Mouse (Mus musculus) neural tube, embryonic 14.5 days (tissue): ENCODE results near the gene Mtfp1. TPM values are rescaled to one million over a fixed set of nuclear protein-coding genes. Genes with fewer than 3 reads are reported as not detected.
"Not testable (repeated sequence)": the region's sequence is repeated elsewhere in the genome, so short reads cannot be mapped to it uniquely, and the experiment has no call there.

ENCODE experiments used
- ATAC-seq: fragments of 200-750 bp; cut with Nextera tagmentation; 2 replicates; pipeline ENCODE4 v1.8.0; 2017; ENCODE audit warnings: low read depth, mild to moderate bottlenecking, moderate TSS enrichment, moderate library complexity
- H3K27ac ChIP-seq: fragments of 300-500 bp; sonication (generic); 2 replicates; pipeline ENCODE4 v1.5.1; 2014; ENCODE audit warnings: low read depth, mild to moderate bottlenecking, control low read depth, low read length, moderate library complexity, mixed read lengths
- H3K27me3 ChIP-seq: fragments of 300-500 bp; sonication (generic); 2 replicates; pipeline ENCODE4 v1.6.1; 2014; ENCODE audit warnings: low read length; ENCODE audit not compliant: control insufficient read depth, insufficient read depth
- H3K36me3 ChIP-seq: fragments of 300-500 bp; sonication (generic); 2 replicates; pipeline ENCODE4 v1.6.1; 2014; ENCODE audit warnings: low read length, mixed read lengths; ENCODE audit not compliant: control insufficient read depth, insufficient read depth
- H3K4me1 ChIP-seq: fragments of 300-500 bp; sonication (generic); 2 replicates; pipeline ENCODE4 v1.6.1; 2014; ENCODE audit warnings: low read length; ENCODE audit not compliant: control insufficient read depth, insufficient read depth
- H3K4me2 ChIP-seq: fragments of 300-500 bp; sonication (generic); 2 replicates; pipeline ENCODE4 v1.6.1; 2014; ENCODE audit warnings: mild to moderate bottlenecking, low read depth, low read length, control low read depth
- H3K4me3 ChIP-seq: fragments of 300-500 bp; sonication (generic); 2 replicates; pipeline ENCODE4 v1.5.1; 2014; ENCODE audit warnings: low read depth, low read length, control low read depth, mixed read lengths
- H3K9ac ChIP-seq: fragments of 300-500 bp; sonication (generic); replicated peaks from 2 replicates; pipeline ENCODE4 v1.6.1; 2014; ENCODE audit warnings: low read depth, mild to moderate bottlenecking, control low read depth, low read length, mixed read lengths
- H3K9me3 ChIP-seq: fragments of 300-500 bp; sonication (generic); 2 replicates; pipeline ENCODE4 v1.6.1; 2016; ENCODE audit warnings: low read length; ENCODE audit not compliant: control insufficient read depth
- WGBS: fragments of 180-500 bp; shearing (Covaris S2); extraction: QIAGEN DNeasy Blood & Tissue Kit; methylation state at CpG from one replicate; pipeline ENCODE4 v1.1.7; 2014; 5-methylcytosine and 5-hydroxymethylcytosine counted together
- polyA plus RNA-seq: library from polyadenylated mRNA; unstranded; fragments of >200 nt; fragmentation: Nextera tagmentation; extraction: Ambion mirVana; gene quantifications from 2 replicates; pipeline ENCODE4 v1.2.1, GENCODE M21; 2014

Mtfp1 gene
- polyA plus RNA-seq, 1 experiment from 2014 or later, result 12.3 TPM

GRCm38 (mm10) chr11:4107901-4108300, 12.7 kb upstream of the Mtfp1 start:
- not testable (repeated sequence) for H3K4me1 ChIP-seq, H3K4me3 ChIP-seq, H3K4me2 ChIP-seq, H3K27ac ChIP-seq, H3K36me3 ChIP-seq, H3K27me3 ChIP-seq, H3K9me3 ChIP-seq, H3K9ac ChIP-seq, ATAC-seq
- WGBS, result 96% methylated on average over 6 of the region's 6 CpGs

- ATAC-seq, result no peak
- H3K36me3 ChIP-seq, result peaks cover 3% of the 10 kb centered on the region; the same call in 1 of the 2 replicates
- WGBS, result 25% methylated on average over 6 of the region's 6 CpGs
Measured at GRCm38 (mm10) chr11:4105444-4105843, 10.2 kb upstream of the Mtfp1 start.

GRCm38 (mm10) chr11:4104989-4105388, 9.7 kb upstream of the Mtfp1 start:
- Histone ChIP-seq H3K9ac (no peak overlapping the region), H3K27ac (no peak overlapping the region), H3K4me1 (no peaks in the 10 kb centered on the region), H3K27me3 (no peaks in the 10 kb centered on the region), H3K4me2 (no peak overlapping the region), H3K9me3 (no peaks in the 10 kb centered on the region), H3K36me3 (peaks cover 3% of the 10 kb centered on the region; the same call in 1 of the 2 replicates), H3K4me3 (no peak overlapping the region)
- WGBS, result 80% methylated on average over 5 of the region's 5 CpGs
- no peak for ATAC-seq

More at GRCm38 (mm10) chr11:4105444-4105843, 10.2 kb upstream of the Mtfp1 start:
- H3K4me3 ChIP-seq, result no peak overlapping the region
- H3K27ac ChIP-seq, result no peak overlapping the region
- no peaks in the 10 kb centered on the region for H3K27me3 ChIP-seq
- H3K4me1 ChIP-seq, result no peaks in the 10 kb centered on the region
- H3K9me3 ChIP-seq, result no peaks in the 10 kb centered on the region
- no peak overlapping the region for H3K9ac ChIP-seq
- H3K4me2 ChIP-seq, result no peak overlapping the region

GRCm38 (mm10) chr11:4103522-4103921, 8.3 kb upstream of the Mtfp1 start:
- ATAC-seq, result no peak
- Histone ChIP-seq H3K4me1 (no peaks in the 10 kb centered on the region), H3K27me3 (no peaks in the 10 kb centered on the region), H3K9ac (no peak overlapping the region), H3K27ac (no peak overlapping the region), H3K36me3 (no peaks in the 10 kb centered on the region), H3K4me2 (no peak overlapping the region), H3K4me3 (no peak overlapping the region), H3K9me3 (no peaks in the 10 kb centered on the region)
- 88% methylated on average over 14 of the region's 14 CpGs for WGBS

GRCm38 (mm10) chr11:4101851-4102250, 6.6 kb upstream of the Mtfp1 start:
- no peak overlapping the region for H3K27ac ChIP-seq
- H3K36me3 ChIP-seq, result no peaks in the 10 kb centered on the region
- H3K4me3 ChIP-seq, result no peak overlapping the region
- no peaks in the 10 kb centered on the region for H3K27me3 ChIP-seq
- H3K9me3 ChIP-seq, result no peaks in the 10 kb centered on the region
- ATAC-seq, result no peak
- no peak overlapping the region for H3K4me2 ChIP-seq
- H3K9ac ChIP-seq, result no peak overlapping the region
- WGBS, result 89% methylated on average over 5 of the region's 5 CpGs
- H3K4me1 ChIP-seq, result peaks cover 5% of the 10 kb centered on the region; the same call in 1 of the 2 replicates

GRCm38 (mm10) chr11:4099447-4099846, 4.2 kb upstream of the Mtfp1 start:
- H3K36me3 ChIP-seq, result no peaks in the 10 kb centered on the region
- H3K27ac ChIP-seq, result no peak overlapping the region
- no peak overlapping the region for H3K9ac ChIP-seq
- no peaks in the 10 kb centered on the region for H3K9me3 ChIP-seq
- ATAC-seq, result no peak
- H3K4me2 ChIP-seq, result no peak overlapping the region
- no peaks in the 10 kb centered on the region for H3K27me3 ChIP-seq
- peaks cover 8% of the 10 kb centered on the region for H3K4me1 ChIP-seq
- no peak overlapping the region for H3K4me3 ChIP-seq
- 68% methylated on average over 3 of the region's 3 CpGs for WGBS

- Histone ChIP-seq H3K27ac (no peak overlapping the region), H3K4me1 (peaks cover 10% of the 10 kb centered on the region), H3K4me2 (no peak overlapping the region), H3K27me3 (no peaks in the 10 kb centered on the region), H3K36me3 (no peaks in the 10 kb centered on the region), H3K4me3 (no peak overlapping the region), H3K9ac (no peak overlapping the region), H3K9me3 (no peaks in the 10 kb centered on the region)
- WGBS, result 76% methylated on average over 7 of the region's 7 CpGs
- ATAC-seq, result no peak
Measured at GRCm38 (mm10) chr11:4098816-4099215, 3.6 kb upstream of the Mtfp1 start.

GRCm38 (mm10) chr11:4098120-4098519, 2.9 kb upstream of the Mtfp1 start:
- WGBS, result 64% methylated on average over 8 of the region's 8 CpGs
- Histone ChIP-seq H3K4me1 (peaks cover 10% of the 10 kb centered on the region), H3K36me3 (no peaks in the 10 kb centered on the region), H3K9me3 (no peaks in the 10 kb centered on the region), H3K4me2 (no peak overlapping the region), H3K4me3 (no peak overlapping the region), H3K27ac (no peak overlapping the region), H3K27me3 (no peaks in the 10 kb centered on the region), H3K9ac (no peak overlapping the region)
- no peak for ATAC-seq

- 28% methylated on average over 10 of the region's 10 CpGs for WGBS
- H3K9me3 ChIP-seq, result no peaks in the 10 kb centered on the region
- ATAC-seq, result peak; percentile 47
- peak overlapping the region; percentile 77 for H3K9ac ChIP-seq
- no peaks in the 10 kb centered on the region for H3K27me3 ChIP-seq
- peaks cover 10% of the 10 kb centered on the region for H3K4me1 ChIP-seq
- H3K4me2 ChIP-seq, result peak overlapping the region; percentile 77
- H3K36me3 ChIP-seq, result no peaks in the 10 kb centered on the region
- H3K4me3 ChIP-seq, result peak overlapping the region; percentile 41
- H3K27ac ChIP-seq, result peak overlapping the region; percentile 82
Measured at GRCm38 (mm10) chr11:4097091-4097621, 1.9 kb upstream of the Mtfp1 start.
